In the genomic region with DNA sequence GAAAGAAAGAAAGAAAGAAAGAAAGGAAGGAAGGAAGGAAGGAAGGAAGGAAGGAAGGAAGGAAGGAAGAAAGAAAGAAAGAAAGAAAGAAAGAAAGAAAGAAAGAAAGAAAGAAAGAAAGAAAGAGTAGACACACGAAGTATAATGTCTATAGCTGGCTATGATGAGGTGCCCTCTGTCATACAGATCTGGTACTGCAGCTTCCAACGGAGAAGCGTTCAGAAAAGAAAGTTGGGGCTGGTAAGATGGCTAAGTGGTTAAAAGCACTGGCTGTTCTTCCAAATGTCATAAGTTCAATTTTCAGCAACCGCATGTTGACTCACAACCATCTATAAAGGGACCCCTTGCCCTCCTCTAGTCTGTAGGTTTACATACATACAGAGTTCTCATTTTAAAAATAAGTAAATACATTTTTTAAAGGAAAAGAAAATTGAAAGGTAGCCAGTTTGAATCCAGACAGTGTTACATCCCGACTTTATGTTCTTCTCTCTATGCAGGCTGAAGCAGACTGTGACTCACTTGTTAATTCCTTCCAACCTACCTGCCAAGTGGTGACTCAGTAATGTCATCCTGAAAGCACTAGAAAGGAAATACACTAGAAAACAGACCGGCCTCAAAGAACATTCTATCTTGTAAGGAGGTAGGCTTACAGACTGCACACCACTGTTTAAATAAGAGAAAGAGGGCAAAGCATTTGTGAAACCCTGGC, we compare ENCODE assay signal across 9 mouse cellular contexts. TPM values are rescaled to one million over a fixed set of nuclear protein-coding genes. Genes with fewer than 3 reads are reported as not detected.
DNase-seq lines count a peak whose midpoint lies in the region; ATAC-seq and TF ChIP-seq lines count a peak whose summit lies in the region.
"Had no signal": no experiment of that assay in that cellular context is flagged by ENCODE, and none has a peak within 500 bp of the region (broad histone marks: within the 10 kb centered on the region; RNA-seq: fewer than 3 reads in every experiment).

No protein-coding gene starts in this region.

- no peak overlapping the region for H3K4me3 ChIP-seq in hindbrain, embryonic 14.5 days (replicated peaks; ENCODE audit: low read length)
- H3K4me3 ChIP-seq in hindbrain, embryonic 13.5 days, result no peak overlapping the region
- no peak overlapping the region for H3K4me3 ChIP-seq in myocyte
- H3K4me3 ChIP-seq: limb, embryonic 12.5 days had no signal

- no peaks in the 10 kb centered on the region for H3K27me3 ChIP-seq in hindbrain, embryonic 14.5 days (ENCODE audit: control insufficient read depth, insufficient read depth, low read length)
- 0 out of 2 replicates have a peak, but pooled peaks cover 7% of the 10 kb centered on the region for H3K27me3 ChIP-seq in hindbrain, embryonic 13.5 days
- no peaks in the 10 kb centered on the region for H3K27me3 ChIP-seq in myocyte (ENCODE audit: control insufficient read depth, insufficient read depth, insufficient read length)

- no peak overlapping the region for H3ac ChIP-seq in myocyte (ENCODE audit: control insufficient read depth, insufficient read length)

- H3K4me1 ChIP-seq in hindbrain, embryonic 14.5 days (replicated peaks; ENCODE audit: control insufficient read depth, insufficient read depth, low read length), result no peaks in the 10 kb centered on the region
- no peaks in the 10 kb centered on the region for H3K4me1 ChIP-seq in hindbrain, embryonic 13.5 days (replicated peaks)

- no peak overlapping the region for H3K9ac ChIP-seq in hindbrain, embryonic 14.5 days
- no peak overlapping the region for H3K9ac ChIP-seq in hindbrain, embryonic 13.5 days
- H3K9ac ChIP-seq: limb, embryonic 12.5 days had no signal

- TF ChIP-seq POLR2A in myocyte (IDR thresholded peaks at IDR 0.05; ENCODE audit: insufficient read length, low read depth), result no peak

- H3K36me3 ChIP-seq in hindbrain, embryonic 14.5 days (replicated peaks; ENCODE audit: control insufficient read depth, insufficient read depth), result no peaks in the 10 kb centered on the region
- no peaks in the 10 kb centered on the region for H3K36me3 ChIP-seq in hindbrain, embryonic 13.5 days
- no peaks in the 10 kb centered on the region for H3K36me3 ChIP-seq in myocyte (ENCODE audit: control insufficient read depth, insufficient read depth)
- H3K36me3 ChIP-seq: limb, embryonic 12.5 days had no signal

- H3K79me2 ChIP-seq in myocyte (ENCODE audit: control insufficient read depth, insufficient read depth), result no peaks in the 10 kb centered on the region

- peak; percentile 44 for DNase-seq in hindbrain, embryonic 14.5 days (ENCODE audit: low spot score)
- peak; percentile 16 to 23 for DNase-seq in urinary bladder, postnatal 36 days (ENCODE audit: low spot score in 2 of 2)
- DNase-seq in urinary bladder, adult 18-20 months (ENCODE audit: low spot score in 2 of 2), result no peak

- WGBS in hindbrain, embryonic 14.5 days, result 49% methylated on average over 6 of the region's 6 CpGs
- 54% methylated on average over 6 of the region's 6 CpGs for WGBS in hindbrain, embryonic 13.5 days

- ATAC-seq in hindbrain, embryonic 14.5 days (ENCODE audit: low FRiP score), result no peak
- ATAC-seq in hindbrain, embryonic 13.5 days (ENCODE audit: low FRiP score), result no peak
- ATAC-seq in common myeloid progenitor, adult 5-6 weeks (replicated peaks; ENCODE audit: low read depth, poor library complexity, severe bottlenecking), result 0 out of 2 replicates have a peak, but pooled peaks have one; percentile 57
- no peak for ATAC-seq in inflammation-experienced regulatory T-cells, adult 6 months

- H3K27ac ChIP-seq in hindbrain, embryonic 14.5 days, result no peak overlapping the region
- no peak overlapping the region for H3K27ac ChIP-seq in hindbrain, embryonic 13.5 days
- H3K27ac ChIP-seq: limb, embryonic 12.5 days had no signal

- H3K4me2 ChIP-seq in hindbrain, embryonic 14.5 days (replicated peaks), result no peak overlapping the region
- no peak overlapping the region for H3K4me2 ChIP-seq in hindbrain, embryonic 13.5 days
- H3K4me2 ChIP-seq in myocyte (ENCODE audit: low read depth), result peak overlapping the region; percentile 55
- H3K4me2 ChIP-seq: limb, embryonic 12.5 days had no signal

- H3K9me3 ChIP-seq in hindbrain, embryonic 14.5 days (ENCODE audit: control insufficient read depth, low read length), result no peaks in the 10 kb centered on the region
- H3K9me3 ChIP-seq in hindbrain, embryonic 13.5 days, result no peaks in the 10 kb centered on the region

TF ChIP-seq in myocyte, 11 proteins besides CTCF, POLR2A, EP300 and RAD21:
- TF ChIP-seq USF1 (IDR thresholded peaks at IDR 0.05; ENCODE audit: low read depth) (no peak), CEBPB (IDR thresholded peaks at IDR 0.05; ENCODE audit: insufficient read depth, poor library complexity, severe bottlenecking) (no peak), TCF12 (IDR thresholded peaks at IDR 0.05; ENCODE audit: insufficient read depth, poor library complexity, severe bottlenecking) (no peak), MYOD1 (IDR thresholded peaks at IDR 0.05; ENCODE audit: control insufficient read depth in 1 of 3, insufficient read length in 2 of 3, low read depth in 2 of 3) (no peak), E2F4 (IDR thresholded peaks at IDR 0.05; ENCODE audit: insufficient read depth) (no peak), REST (IDR thresholded peaks at IDR 0.05; ENCODE audit: insufficient read depth, insufficient read length) (no peak), POLR2AphosphoS2 (IDR thresholded peaks at IDR 0.05; ENCODE audit: insufficient read length, low read depth) (no peak), TCF3 (IDR thresholded peaks at IDR 0.05; ENCODE audit: insufficient read length, low read depth) (no peak), SRF (IDR thresholded peaks at IDR 0.05; ENCODE audit: control insufficient read depth, insufficient read length, low read depth) (no peak), MAX (IDR thresholded peaks at IDR 0.05; ENCODE audit: low read depth) (no peak), MYOG (IDR thresholded peaks at IDR 0.05; ENCODE audit: control insufficient read depth in 1 of 3, insufficient read depth in 1 of 3, insufficient read length in 2 of 3, low read depth in 2 of 3) (no peak)

RNA-seq across cellular contexts. Expression of gene Osbp2, which starts 31.4 kb away (rescaled TPM):
- 23.8 and 27.9 TPM in 2 replicates for polyA plus RNA-seq in hindbrain, embryonic 14.5 days (2014; fragmentation: Nextera tagmentation; extraction: Ambion mirVana)
- 14.5 and 17.4 TPM in 2 replicates for polyA plus RNA-seq in hindbrain, embryonic 13.5 days (2015; fragmentation: Nextera tagmentation; extraction: Ambion mirVana)
- not detected in 2 replicates for total RNA-seq in common myeloid progenitor, adult 5-6 weeks (2017)
- 1.3 TPM for polyA plus RNA-seq in myocyte (2012; fragmentation: generic; extraction: Trizol)
- polyA plus RNA-seq in inflammation-experienced regulatory T-cells, adult 6 months (2017; shearing (Covaris generic)), result not detected
- total RNA-seq: neutrophil, adult 5-6 weeks had no signal

Comparison
In these comparisons a context has a peak if more than half of its experiments do, and no peak if none do; other contexts are left out.
1. DNase-seq: peak in hindbrain, embryonic 14.5 days (single experiment) and urinary bladder, postnatal 36 days (2 of 2); none in urinary bladder, adult 18-20 months (0 of 2).